In the genomic region with DNA sequence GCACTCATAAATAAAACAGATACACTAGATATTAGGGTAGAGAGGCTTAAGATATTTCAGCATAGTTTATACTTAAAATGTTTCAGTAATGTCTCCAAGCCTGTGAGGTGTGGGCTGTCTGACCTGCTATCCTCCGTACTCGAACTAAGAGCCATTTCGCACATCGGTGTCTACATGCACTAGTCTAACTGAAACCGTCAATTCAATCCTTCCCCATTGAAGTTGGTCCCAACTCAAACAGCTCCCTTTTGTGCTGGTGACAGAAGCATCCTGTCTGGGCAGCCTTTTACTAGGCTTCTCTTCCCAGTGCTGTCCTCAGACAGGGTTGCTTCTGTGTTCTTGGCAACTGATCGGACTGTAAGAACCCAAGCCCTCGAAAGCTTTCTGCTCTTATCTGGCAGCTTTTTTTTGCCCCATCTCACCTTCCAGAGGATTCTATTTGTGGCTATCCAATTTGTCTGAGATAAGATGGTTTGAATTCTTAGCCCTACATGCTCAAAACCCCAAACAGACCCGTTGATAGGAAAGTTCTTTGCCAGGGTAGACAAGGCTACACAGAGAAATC, we compare ENCODE assay signal across 26 mouse cellular contexts. TPM values are rescaled to one million over a fixed set of nuclear protein-coding genes. Genes with fewer than 3 reads are reported as not detected.
DNase-seq lines count a peak whose midpoint lies in the region; ATAC-seq and TF ChIP-seq lines count a peak whose summit lies in the region.
"Had no signal": no experiment of that assay in that cellular context is flagged by ENCODE, and none has a peak within 500 bp of the region (broad histone marks: within the 10 kb centered on the region; RNA-seq: fewer than 3 reads in every experiment).

No protein-coding gene starts in this region.

- H3K9ac ChIP-seq in CH12.LX (ENCODE audit: insufficient read depth, low read depth), result no peak overlapping the region
- H3K9ac ChIP-seq in heart, embryonic 16.5 days (ENCODE audit: low read length), result no peak overlapping the region
- H3K9ac ChIP-seq: hindbrain, embryonic 15.5 days; kidney, embryonic 15.5 days; limb, embryonic 12.5 days; liver, embryonic 12.5 days had no signal

- in situ Hi-C loops in CH12.LX (cut with MboI; ENCODE audit: low pct_ligation_motif_present, low pct_unique_long_range_greater_than_20kb, low sequenced_read_pairs), result no loop called here

- no peaks in the 10 kb centered on the region for H3K79me2 ChIP-seq in CH12.LX (replicated peaks; ENCODE audit: control insufficient read depth, extremely low read depth, insufficient read depth, poor library complexity, severe bottlenecking)

- no peak for TF ChIP-seq CTCF in CH12.LX (conservative IDR thresholded peaks at IDR 0.05 in 1 of 2, IDR thresholded peaks at IDR 0.05 in 1 of 2; ENCODE audit: low read depth in 2 of 2, low read length in 2 of 2)

- H3K9me3 ChIP-seq in CH12.LX (replicated peaks; ENCODE audit: low read length), result no peaks in the 10 kb centered on the region
- H3K9me3 ChIP-seq in heart, embryonic 16.5 days (replicated peaks; ENCODE audit: control insufficient read depth, low read length), result no peaks in the 10 kb centered on the region
- H3K9me3 ChIP-seq: G1E; hindbrain, embryonic 15.5 days; kidney, embryonic 15.5 days; limb, embryonic 12.5 days; liver, embryonic 12.5 days had no signal

- ATAC-seq in heart, embryonic 16.5 days (replicated peaks; ENCODE audit: extremely low read depth, insufficient read depth, low FRiP score), result peak; percentile 85
- ATAC-seq: CD4-positive, CD25-positive, alpha-beta regulatory T cell, adult 4 months; forebrain, embryonic 14.5 days; intestine, postnatal 0 days; liver, embryonic 12.5 days; midbrain, embryonic 16.5 days had no signal

- no peak for TF ChIP-seq POLR2A in CH12.LX (IDR thresholded peaks at IDR 0.05; ENCODE audit: low read depth, low read length)

- H3K27ac ChIP-seq in CH12.LX (ENCODE audit: insufficient read depth, low read depth), result no peak overlapping the region
- H3K27ac ChIP-seq in heart, embryonic 16.5 days (ENCODE audit: low read length), result peak overlapping the region; percentile 79
- H3K27ac ChIP-seq: hindbrain, embryonic 15.5 days; kidney, embryonic 15.5 days; limb, embryonic 12.5 days; liver, embryonic 12.5 days had no signal

- peaks cover 6 to 11% of the 10 kb centered on the region in 2 experiments; a peak in 3 of 4 replicates for H3K4me1 ChIP-seq in CH12.LX (ENCODE audit: control insufficient read depth in 1 of 2, insufficient read depth in 2 of 2)
- H3K4me1 ChIP-seq in heart, embryonic 16.5 days (ENCODE audit: control insufficient read depth, insufficient read depth, low read length), result peaks cover 27% of the 10 kb centered on the region
- H3K4me1 ChIP-seq: hindbrain, embryonic 15.5 days; kidney, embryonic 15.5 days had no signal

- peaks cover 40 to 51% of the 10 kb centered on the region in 2 experiments for H3K36me3 ChIP-seq in CH12.LX (replicated peaks in 1 of 2; ENCODE audit: control insufficient read depth in 1 of 2, insufficient read depth in 1 of 2, low read length in 1 of 2)
- peaks cover 24% of the 10 kb centered on the region for H3K36me3 ChIP-seq in heart, embryonic 16.5 days (ENCODE audit: control insufficient read depth, insufficient read depth)

- H3K4me2 ChIP-seq in CH12.LX (ENCODE audit: insufficient read depth, low read depth, poor library complexity, severe bottlenecking), result no peak overlapping the region
- H3K4me2 ChIP-seq in heart, embryonic 16.5 days (ENCODE audit: low read depth, low read length), result peak overlapping the region; percentile 33
- H3K4me2 ChIP-seq: hindbrain, embryonic 15.5 days; kidney, embryonic 15.5 days; limb, embryonic 12.5 days; liver, embryonic 12.5 days had no signal

- no peak for TF ChIP-seq EP300 in CH12.LX (IDR thresholded peaks at IDR 0.05; ENCODE audit: low read length)

- H3K27me3 ChIP-seq in CH12.LX (replicated peaks), result no peaks in the 10 kb centered on the region
- no peaks in the 10 kb centered on the region for H3K27me3 ChIP-seq in heart, embryonic 16.5 days (ENCODE audit: control insufficient read depth, insufficient read depth, low read length)
- H3K27me3 ChIP-seq: hindbrain, embryonic 15.5 days; kidney, embryonic 15.5 days; limb, embryonic 12.5 days; liver, embryonic 12.5 days had no signal

- TF ChIP-seq RAD21 in CH12.LX (IDR thresholded peaks at IDR 0.05; ENCODE audit: low read depth, low read length), result no peak

- peak; percentile 14 for DNase-seq in embryo, embryonic 9.5 days (ENCODE audit: extremely low spot score)
- DNase-seq in embryo, embryonic 10 days (ENCODE audit: low spot score), result no peak
- no peak for DNase-seq in CH12.LX (ENCODE audit: extremely low read depth)
- peak; percentile 15 to 35 for DNase-seq in heart, adult 9 months (ENCODE audit: low spot score in 2 of 2)
- no peak for DNase-seq in gastrocnemius, postnatal 14 days
- no peak for DNase-seq in natural killer cell, adult 2 months (ENCODE audit: low spot score in 2 of 2)
- DNase-seq in layer of hippocampus, postnatal 36 days, result no peak
- DNase-seq: adrenal gland, postnatal 25 days; cerebellum, adult 11-12 months; cerebellum, postnatal 14 days; kidney, postnatal 4 days; layer of hippocampus, adult 9-11 months; lung, adult 2 months; lung, postnatal 36 days; thymus, postnatal 4 days had no signal

- H3K4me3 ChIP-seq in CH12.LX (replicated peaks in 1 of 3; ENCODE audit: low read depth in 2 of 3, low read length in 2 of 3, poor library complexity in 1 of 3), result no peak overlapping the region
- H3K4me3 ChIP-seq in heart, embryonic 16.5 days (ENCODE audit: low read length), result no peak overlapping the region
- H3K4me3 ChIP-seq: hindbrain, embryonic 15.5 days; kidney, embryonic 15.5 days; limb, embryonic 12.5 days; liver, embryonic 12.5 days had no signal

- WGBS in heart, embryonic 16.5 days, result 39% methylated on average over 8 of the region's 8 CpGs

- dilution Hi-C loops in CH12.LX (cut with MboI; ENCODE audit: extremely low pct_ligation_motif_present, extremely low pct_unique_long_range_greater_than_20kb, low sequenced_read_pairs), result no loop called here

- intact Hi-C loops in gastrocnemius, postnatal 14 days (cut with DNase I; ENCODE audit: low total_unique reads), result loop anchor here (5.0 kb wide), 1 partner anchor 84 kb away; no protein-coding TSS in a partner anchor

TF ChIP-seq in CH12.LX, 34 proteins besides CTCF, POLR2A, EP300 and RAD21:
- TF ChIP-seq SIN3A (IDR thresholded peaks at IDR 0.05; ENCODE audit: low read length) (no peak), ZNF384 (IDR thresholded peaks at IDR 0.05; ENCODE audit: low read depth, low read length) (no peak), USF2 (conservative IDR thresholded peaks at IDR 0.05; ENCODE audit: low read depth, low read length) (no peak), IRF4 (IDR thresholded peaks at IDR 0.05; ENCODE audit: low read depth, low read length) (no peak), ZC3H11A (IDR thresholded peaks at IDR 0.05; ENCODE audit: low read depth, low read length) (no peak), ZMIZ1 (IDR thresholded peaks at IDR 0.05; ENCODE audit: low read depth, low read length) (0 out of 2 replicates have a peak, but pooled peaks have one; percentile 28), PAX5 (IDR thresholded peaks at IDR 0.05; ENCODE audit: low read length) (no peak), TBP (conservative IDR thresholded peaks at IDR 0.05; ENCODE audit: low read depth, low read length) (no peak), JUN (IDR thresholded peaks at IDR 0.05; ENCODE audit: insufficient read depth, low read depth, low read length) (no peak), GABPA (IDR thresholded peaks at IDR 0.05; ENCODE audit: insufficient replicate concordance, low read depth, low read length) (no peak), POLR2AphosphoS2 (IDR thresholded peaks at IDR 0.05; ENCODE audit: low read depth, low read length) (peak; percentile 92), JUND (conservative IDR thresholded peaks at IDR 0.05; ENCODE audit: low read depth, low read length) (no peak)

RNA-seq across cellular contexts. Expression of gene Smarce1, which starts 22.6 kb away (rescaled TPM):
- total RNA-seq in CH12.LX (2012; rRNA removed) (246 and 257 TPM in 2 replicates), CH12.LX (2014; rRNA removed) (149 and 184 TPM in 2 replicates)
- 464 and 617 TPM in 2 replicates for polyA plus RNA-seq in CH12.LX (2012; ENCODE audit: insufficient read length, low read depth)
- 161 and 177 TPM in 2 replicates for polyA plus RNA-seq in heart, embryonic 16.5 days (2015; fragmentation: Nextera tagmentation; extraction: Ambion mirVana)
- 10 to 100 TPM; 35.8 to 45.7 TPM for total RNA-seq in gastrocnemius, postnatal 14 days (2021)
- total RNA-seq in layer of hippocampus, postnatal 36 days (2021), result 10 to 100 TPM; 56.6 to 60.4 TPM

RNA-seq across cellular contexts. Expression of gene Krt222, which starts 35.7 kb away (rescaled TPM):
- total RNA-seq in CH12.LX (2012; rRNA removed) (15.4 and 22.0 TPM in 2 replicates), CH12.LX (2014; rRNA removed) (22.9 TPM in 2 replicates)
- 24.4 and 29.3 TPM in 2 replicates for polyA plus RNA-seq in CH12.LX (2012; ENCODE audit: insufficient read length, low read depth)
- polyA plus RNA-seq in heart, embryonic 16.5 days (2015; fragmentation: Nextera tagmentation; extraction: Ambion mirVana), result 3.2 and 4.5 TPM in 2 replicates
- 10 to 100 TPM in 1 of 2 experiments, 1 to 10 TPM in 1; 8.9 to 11.4 TPM for total RNA-seq in gastrocnemius, postnatal 14 days (2021)
- 10 to 100 TPM; 23.5 to 23.9 TPM for total RNA-seq in layer of hippocampus, postnatal 36 days (2021)
- total RNA-seq: megakaryocyte-erythroid progenitor cell, adult 5-6 weeks had no signal
- polyA plus RNA-seq: G1E had no signal

RNA-seq across cellular contexts. Expression of gene Ccr7, which starts 53.3 kb away (rescaled TPM):
- total RNA-seq in CH12.LX (2012; rRNA removed) (170 and 241 TPM in 2 replicates), CH12.LX (2014; rRNA removed) (178 and 203 TPM in 2 replicates)
- 306 and 316 TPM in 2 replicates for polyA plus RNA-seq in CH12.LX (2012; ENCODE audit: insufficient read length, low read depth)
- polyA plus RNA-seq in heart, embryonic 16.5 days (2015; fragmentation: Nextera tagmentation; extraction: Ambion mirVana), result 0.69 and 1.5 TPM in 2 replicates
- under 1 TPM; 0.10 to 0.11 TPM for total RNA-seq in gastrocnemius, postnatal 14 days (2021)
- not detected for total RNA-seq in layer of hippocampus, postnatal 36 days (2021)
- total RNA-seq: megakaryocyte-erythroid progenitor cell, adult 5-6 weeks had no signal
- polyA plus RNA-seq: forebrain, embryonic 14.5 days; G1E had no signal

Comparison
In these comparisons a context has a peak if more than half of its experiments do, and no peak if none do; other contexts are left out.
1. DNase-seq: peak in embryo, embryonic 9.5 days (single experiment) and heart, adult 9 months (2 of 2); none in embryo, embryonic 10 days (single experiment), CH12.LX (single experiment), gastrocnemius, postnatal 14 days (single experiment), natural killer cell, adult 2 months (0 of 2) and layer of hippocampus, postnatal 36 days (0 of 2).
2. RNA of gene Ccr7, which starts 53.3 kb away (total RNA-seq): 170 to 241 TPM in CH12.LX; 0.10 to 0.11 TPM in gastrocnemius, postnatal 14 days and not detected in layer of hippocampus, postnatal 36 days; every median in the first group is over 100 times any median in the second.